Mouse (Mus musculus): Measurements from ENCODE around the gene Casp8.

DNA sequence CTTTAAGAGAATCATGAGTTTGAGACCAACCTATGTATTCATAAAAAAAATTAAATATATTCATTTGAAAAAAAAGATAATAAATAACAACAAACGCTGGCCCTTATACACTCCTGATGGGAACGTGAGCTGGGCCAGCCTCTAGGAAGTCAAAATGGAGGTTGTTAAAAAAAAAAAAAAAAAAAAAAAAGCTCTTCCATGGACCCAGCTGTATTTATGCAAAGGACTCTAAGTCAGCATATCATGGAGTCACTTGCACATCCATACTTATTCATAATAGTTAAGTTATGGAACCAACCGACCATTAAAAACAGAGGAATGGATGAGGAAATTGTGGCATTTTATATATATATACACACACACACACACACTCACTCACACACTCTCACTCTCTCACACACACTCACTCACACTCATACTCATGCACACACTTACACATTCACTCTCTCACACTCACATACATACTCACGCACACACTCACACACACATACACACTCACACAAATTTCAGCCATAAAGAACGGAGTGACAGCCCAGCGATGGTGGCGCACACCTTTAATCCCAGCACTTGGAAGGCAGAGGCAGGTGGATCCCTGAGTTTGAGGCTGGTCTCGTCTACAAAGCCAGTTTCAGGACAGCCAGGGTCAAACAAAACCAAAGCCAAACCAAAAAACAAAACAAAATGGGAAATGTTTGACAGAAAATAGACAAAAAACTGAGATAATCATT, 6.5 kb downstream of the Casp8 start:
- TF ChIP-seq POLR2A (IDR thresholded peaks at IDR 0.05; ENCODE audit: borderline replicate concordance, extremely low read depth, low read depth, low read length), result no peak
- TF ChIP-seq CTCF (IDR thresholded peaks at IDR 0.05; ENCODE audit: insufficient read depth, low read length), result no peak

Measured in lung, adult 2 months (tissue).